Mouse (Mus musculus) embryonic fibroblast, embryonic 13.5 days (primary cell): Measurements from ENCODE around the gene Vipr2. TPM values are rescaled to one million over a fixed set of nuclear protein-coding genes. Genes with fewer than 3 reads are reported as not detected.

ENCODE experiments used
- H3K27ac ChIP-seq: 2 replicates; pipeline ENCODE4 v1.5.1; 2012; ENCODE audit warnings: low read length, control low read depth, inconsistent platforms; ENCODE audit not compliant: insufficient read depth
- H3K4me1 ChIP-seq: 2 replicates; pipeline ENCODE4 v1.6.1; 2011; ENCODE audit warnings: low read length; ENCODE audit not compliant: control insufficient read depth, insufficient read depth
- H3K4me3 ChIP-seq: 2 replicates; pipeline ENCODE4 v1.5.1; 2011; ENCODE audit warnings: mild to moderate bottlenecking, control low read depth, low read length; ENCODE audit not compliant: insufficient read depth
- CTCF ChIP-seq: IDR thresholded peaks from 2 replicates; pipeline ENCODE4 v1.5.1; 2011; ENCODE audit warnings: mild to moderate bottlenecking, control low read depth, low read length, moderate library complexity, borderline replicate concordance; ENCODE audit not compliant: insufficient read depth
- POLR2A ChIP-seq: IDR thresholded peaks from 2 replicates; pipeline ENCODE4 v1.6.1; 2011; ENCODE audit warnings: low read depth, mild to moderate bottlenecking, control low read depth, low read length, moderate library complexity
- polyA plus RNA-seq: library from polyadenylated mRNA; stranded (reverse); fragments of >200 nt; gene quantifications from 2 replicates; pipeline ENCODE4 v1.2.4, GENCODE M21; 2011; ENCODE audit warnings: low read depth; ENCODE audit not compliant: missing spikeins, insufficient read length

Vipr2 gene
- polyA plus RNA-seq, 1 experiment = 0.51 TPM

GRCm38 (mm10) chr12:116094765-116095555, 17.4 kb downstream of the Vipr2 start:
- H3K4me3 ChIP-seq = no peak overlapping the region
- H3K4me1 ChIP-seq = no peaks in the 10 kb centered on the region
- TF ChIP-seq POLR2A (no peak), CTCF (no peak)
- no peak overlapping the region for H3K27ac ChIP-seq

GRCm38 (mm10) chr12:116096361-116096904, 18.9 kb downstream of the Vipr2 start:
- no peak for TF ChIP-seq POLR2A
- TF ChIP-seq CTCF = no peak
- Histone ChIP-seq H3K4me1 (no peaks in the 10 kb centered on the region), H3K27ac (no peak overlapping the region), H3K4me3 (no peak overlapping the region)

GRCm38 (mm10) chr12:116097166-116097565, 19.6 kb downstream of the Vipr2 start:
- H3K4me3 ChIP-seq = no peak overlapping the region
- H3K27ac ChIP-seq = no peak overlapping the region
- no peaks in the 10 kb centered on the region for H3K4me1 ChIP-seq
- no peak for TF ChIP-seq POLR2A
- TF ChIP-seq CTCF = no peak

- H3K27ac ChIP-seq = no peak overlapping the region
- H3K4me3 ChIP-seq = no peak overlapping the region
- no peaks in the 10 kb centered on the region for H3K4me1 ChIP-seq
- TF ChIP-seq CTCF (no peak), POLR2A (no peak)
Observed at GRCm38 (mm10) chr12:116101945-116102344, 24.4 kb downstream of the Vipr2 start.

GRCm38 (mm10) chr12:116109451-116110353, 32.2 kb downstream of the Vipr2 start:
- 0 out of 2 replicates have a peak, but pooled peaks cover 3% of the 10 kb centered on the region for H3K4me1 ChIP-seq
- H3K4me3 ChIP-seq = no peak overlapping the region
- TF ChIP-seq POLR2A (no peak), CTCF (no peak)
- H3K27ac ChIP-seq = no peak overlapping the region

- no peak overlapping the region for H3K27ac ChIP-seq
- H3K4me1 ChIP-seq = 0 out of 2 replicates have a peak, but pooled peaks cover 3% of the 10 kb centered on the region
- no peak overlapping the region for H3K4me3 ChIP-seq
- no peak for TF ChIP-seq POLR2A
- no peak for TF ChIP-seq CTCF
Observed at GRCm38 (mm10) chr12:116111007-116111694, 33.6 kb downstream of the Vipr2 start.

GRCm38 (mm10) chr12:116115781-116116180, 38.3 kb downstream of the Vipr2 start:
- H3K4me3 ChIP-seq = no peak overlapping the region
- H3K27ac ChIP-seq = no peak overlapping the region
- no peaks in the 10 kb centered on the region for H3K4me1 ChIP-seq
- TF ChIP-seq POLR2A (no peak), CTCF (no peak)

GRCm38 (mm10) chr12:116116455-116116854, 38.9 kb downstream of the Vipr2 start:
- no peak overlapping the region for H3K27ac ChIP-seq

GRCm38 (mm10) chr12:116117352-116117929, 39.9 kb downstream of the Vipr2 start:
- Histone ChIP-seq H3K27ac (no peak overlapping the region), H3K4me1 (no peaks in the 10 kb centered on the region), H3K4me3 (no peak overlapping the region)
- TF ChIP-seq CTCF (no peak), POLR2A (no peak)

More at GRCm38 (mm10) chr12:116116455-116116854, 38.9 kb downstream of the Vipr2 start:
- TF ChIP-seq POLR2A = no peak
- no peak for TF ChIP-seq CTCF
- H3K4me3 ChIP-seq = no peak overlapping the region
- H3K4me1 ChIP-seq = no peaks in the 10 kb centered on the region
